Mouse (Mus musculus) frontal cortex, postnatal 10 days (tissue): ENCODE measurements around the gene Ap1s3.
A peak's percentile ranks its signal among the peaks of the same experiment; 100 is the strongest.

ENCODE experiments used
- DNase-seq, 2 experiments: peaks; one replicate each; pipeline ENCODE4 v3.0.0; 2022; ENCODE audit warnings: low spot score in 2 of 2, mixed read lengths in 1 of 2

Gene Ap1s3

DNA sequence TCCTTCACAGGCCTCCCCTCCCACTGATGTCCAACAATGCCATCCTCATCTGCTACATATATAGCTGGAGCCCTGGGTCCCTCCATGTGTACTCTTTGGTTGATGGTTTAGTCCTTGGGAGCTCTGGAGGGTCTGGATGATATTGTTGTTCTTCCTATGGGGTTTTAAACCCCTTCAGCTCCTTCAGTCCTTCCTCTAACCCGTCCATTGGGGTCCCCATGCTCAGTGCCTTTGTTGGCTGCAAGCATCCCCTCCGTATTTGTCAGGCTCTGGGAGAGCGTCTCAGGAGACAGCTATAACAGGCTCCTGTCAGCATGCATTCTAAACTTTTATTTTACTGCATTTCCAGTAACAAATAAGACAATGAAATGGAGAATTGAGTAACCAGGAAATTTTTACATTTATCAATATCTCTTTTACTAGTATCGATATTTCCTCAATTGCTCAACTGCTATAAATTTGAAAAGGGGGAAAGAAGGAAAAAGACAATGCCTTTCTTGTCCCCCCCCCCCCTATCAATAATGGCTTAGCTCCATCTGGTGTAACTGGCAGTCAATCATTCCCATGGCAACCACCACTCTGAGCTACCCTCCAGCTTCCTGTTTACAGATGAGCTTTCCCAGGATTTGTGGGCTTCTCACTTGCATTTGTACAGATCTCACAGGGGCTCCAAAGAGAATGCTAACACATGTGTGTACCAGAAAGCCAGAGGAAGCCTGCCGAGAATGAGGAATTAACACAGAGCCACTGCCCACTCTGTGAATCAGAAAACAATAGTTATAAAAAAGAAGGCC, 73.2 kb downstream of the Ap1s3 start:
- DNase-seq: no peak

DNA sequence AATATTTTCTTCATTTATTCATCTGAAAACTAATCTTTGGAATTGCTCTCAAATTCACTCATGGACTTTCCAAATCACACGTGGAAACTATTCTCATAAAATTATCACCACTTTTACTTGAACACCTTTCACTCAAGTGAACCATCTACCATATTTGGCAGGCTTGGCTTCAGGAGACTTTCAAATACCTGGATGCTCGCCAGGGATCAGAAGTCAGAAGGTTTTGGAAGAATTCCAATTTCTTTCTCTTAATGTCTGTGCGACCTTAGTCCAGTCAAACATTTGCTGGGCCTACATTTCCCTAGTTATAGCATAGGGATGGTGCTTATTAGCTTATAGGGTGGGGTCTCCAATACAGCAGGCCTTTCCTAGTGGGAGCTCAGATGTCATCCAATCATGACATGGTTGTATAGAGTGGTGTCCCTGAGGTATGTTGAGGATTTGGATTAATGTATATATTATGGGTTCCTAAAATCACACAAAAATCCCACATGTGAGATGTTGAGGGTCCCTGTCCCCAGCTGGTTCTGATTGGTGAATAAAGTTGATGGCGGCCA, 79.0 kb downstream of the Ap1s3 start:
- no peak for DNase-seq

DNA sequence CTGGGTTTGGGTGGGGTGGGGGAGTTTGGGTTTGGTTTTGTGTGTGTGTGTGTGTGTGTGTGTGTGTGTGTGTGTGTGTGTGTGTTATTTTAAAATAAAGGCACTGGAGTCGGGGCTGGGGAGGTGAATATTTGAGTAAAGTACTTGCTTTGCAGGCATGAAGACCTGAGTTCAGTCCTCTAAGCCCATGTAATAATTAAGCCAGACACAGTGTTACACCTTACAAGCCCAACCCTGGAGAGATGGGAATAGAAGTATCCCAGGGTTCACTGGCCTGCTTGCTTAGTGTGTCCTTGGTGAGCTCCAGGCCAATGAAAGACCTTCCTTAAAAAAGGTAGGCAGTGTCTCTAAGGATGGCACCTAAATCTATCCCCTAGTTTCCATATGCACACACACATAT, 80.7 kb downstream of the Ap1s3 start:
- no peak for DNase-seq

DNA sequence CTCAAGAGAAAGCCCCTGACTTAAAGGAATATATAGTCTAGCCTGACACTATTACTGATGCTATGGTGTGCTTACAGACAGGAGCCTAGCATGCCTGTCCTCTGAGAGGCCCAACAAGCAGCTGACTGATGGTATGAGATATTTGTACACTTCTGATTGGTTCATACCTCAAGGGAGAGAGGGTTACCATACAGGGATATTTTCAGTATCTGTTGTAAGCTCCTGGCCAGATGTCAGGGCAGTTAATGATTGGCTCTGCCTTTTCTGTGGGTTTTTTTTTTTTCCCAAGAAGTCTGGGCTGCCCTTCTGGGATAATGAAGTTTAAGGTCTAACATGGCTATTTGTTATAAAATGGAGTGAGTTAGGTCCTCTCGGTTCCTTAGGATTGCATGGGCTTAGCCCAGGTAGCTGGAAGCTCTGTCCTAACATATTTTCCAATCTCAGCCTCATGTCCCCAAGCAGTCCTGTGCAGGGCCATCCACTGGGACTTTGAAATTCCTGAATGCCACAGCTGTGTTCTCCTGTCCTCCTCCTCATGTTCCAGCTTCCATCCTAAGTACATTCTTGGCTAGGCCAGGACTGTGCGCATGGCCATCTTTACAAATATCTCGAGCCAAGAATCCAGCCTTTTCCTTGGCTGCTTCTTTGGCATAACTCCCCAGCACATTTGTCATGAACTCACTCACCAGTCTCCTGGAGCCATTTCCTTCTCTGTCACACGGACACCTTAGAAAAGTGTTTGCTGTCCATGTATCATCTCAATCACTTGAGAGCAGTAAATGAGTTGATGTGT, 81.6 kb downstream of the Ap1s3 start:
- DNase-seq: no peak

DNA sequence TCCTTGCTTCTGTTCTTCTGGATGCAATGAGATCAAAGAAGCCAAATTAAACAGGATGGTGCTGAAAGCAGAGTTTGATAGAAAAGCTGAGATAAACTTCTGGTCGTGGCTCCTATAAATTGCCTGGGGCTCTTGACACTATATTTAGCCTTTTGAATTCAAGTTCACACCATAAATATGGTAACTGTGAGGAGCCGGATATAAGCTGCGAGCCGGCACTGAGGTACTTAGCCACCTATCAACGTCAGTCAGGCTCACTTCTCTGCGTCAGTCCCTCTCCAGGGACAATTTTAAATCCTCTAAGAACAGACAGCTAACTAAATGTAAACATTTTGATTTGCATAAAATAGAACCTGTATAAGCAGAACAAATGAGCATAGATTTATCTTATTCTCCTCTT, 82.3 kb downstream of the Ap1s3 start:
- DNase-seq: no peak

DNA sequence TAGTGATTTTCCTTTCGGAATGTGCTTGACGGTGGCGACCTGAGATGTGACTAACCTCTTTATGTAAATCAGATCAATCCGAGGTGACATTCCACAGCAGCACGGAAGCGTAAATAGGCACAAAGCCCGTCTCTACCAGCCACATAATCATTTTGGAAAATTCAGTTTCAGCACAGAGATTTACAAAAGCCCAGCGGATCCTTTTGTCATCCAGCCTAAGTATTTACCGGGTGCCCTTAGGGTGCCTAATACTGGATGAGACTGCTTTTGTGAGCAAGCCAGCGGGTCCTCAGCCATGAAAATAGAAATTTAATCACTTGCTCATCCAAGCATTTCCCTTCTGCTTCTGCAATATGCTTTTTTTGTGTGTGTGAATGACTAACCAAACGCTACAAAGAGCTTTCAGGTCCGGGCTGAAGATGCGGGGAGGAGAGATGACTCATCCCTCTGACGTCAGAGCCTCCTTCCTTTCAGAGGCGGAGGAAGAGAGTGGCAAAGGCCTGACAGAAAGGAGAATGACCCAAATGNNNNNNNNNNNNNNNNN, 90.6 kb downstream of the Ap1s3 start:
- DNase-seq: peak; percentile 40 to 65

DNA sequence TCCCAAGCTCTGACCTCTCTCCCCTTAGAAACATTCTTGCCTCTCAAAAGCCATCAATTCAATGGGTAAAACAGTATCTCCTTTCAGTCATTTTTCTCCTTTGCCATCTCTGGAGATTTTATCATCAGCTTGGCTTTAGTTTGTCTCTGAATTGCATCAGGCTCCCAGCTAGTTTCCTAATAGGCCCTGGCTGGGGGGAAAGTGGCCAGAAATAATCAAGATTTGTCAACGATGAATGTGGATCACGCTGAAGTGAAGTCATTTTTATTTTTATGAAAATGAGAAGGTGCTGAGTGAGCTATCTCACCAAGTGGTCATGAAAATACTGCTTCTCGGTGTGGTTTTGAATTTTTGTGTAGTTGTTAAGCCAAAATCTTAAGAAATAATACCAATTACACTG, 94.4 kb downstream of the Ap1s3 start:
- DNase-seq: no peak

DNA sequence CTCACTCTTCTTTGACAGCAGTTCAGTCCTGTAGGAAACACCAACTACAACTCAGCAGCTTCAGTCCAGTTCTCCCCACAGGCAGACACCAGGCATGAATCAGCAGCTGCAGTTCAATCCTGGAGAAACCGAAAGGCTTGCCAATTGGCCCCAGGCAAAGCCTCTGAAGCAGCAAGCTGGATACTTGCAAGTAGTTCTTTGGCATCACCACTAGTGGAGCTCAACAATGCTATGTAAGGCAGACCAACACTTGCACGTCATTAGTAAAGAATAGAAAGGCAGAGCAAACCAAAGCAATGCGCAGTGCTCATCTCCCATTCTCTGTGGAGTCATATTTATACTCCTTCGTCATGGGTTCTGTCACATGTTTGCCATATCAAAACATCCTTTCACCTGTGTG, 99.9 kb downstream of the Ap1s3 start:
- DNase-seq: no peak

DNA sequence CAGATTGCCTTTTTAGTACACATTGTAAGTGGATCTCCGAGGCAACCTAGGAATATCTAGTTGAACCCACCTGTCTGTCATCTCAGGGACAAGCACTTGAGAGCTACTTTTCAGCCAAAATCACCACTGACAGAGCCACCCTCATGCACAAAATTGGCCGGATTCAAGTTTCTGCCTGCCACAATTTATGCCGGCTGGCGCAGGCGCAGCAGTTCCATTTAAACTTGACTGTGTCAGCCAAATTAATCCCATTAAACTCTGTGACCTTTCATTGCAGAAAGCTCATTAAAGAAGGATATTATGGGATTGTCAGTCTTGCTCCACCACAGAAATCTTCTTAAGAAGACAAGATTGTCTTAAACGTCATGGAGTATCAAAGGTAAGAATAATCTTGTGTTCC, 100.6 kb downstream of the Ap1s3 start:
- no peak for DNase-seq

DNA sequence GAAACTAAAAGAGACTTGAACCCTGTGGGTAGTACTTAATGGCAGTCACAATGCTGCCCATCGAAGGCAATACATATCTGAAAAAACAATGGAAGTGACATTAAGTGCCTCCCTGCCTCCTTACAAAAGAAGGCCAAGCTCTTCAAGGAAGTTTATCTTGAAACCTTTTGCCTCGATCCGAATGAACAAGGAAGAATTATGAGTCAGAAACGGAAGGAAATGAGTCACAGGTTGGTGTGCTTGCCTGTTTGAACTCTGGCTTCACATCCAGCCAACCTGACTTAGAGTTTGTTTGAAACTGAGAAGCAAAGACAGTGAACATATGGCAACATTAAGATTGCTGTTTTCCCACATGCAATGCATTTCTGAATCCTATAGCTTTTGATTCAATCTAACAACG, 110.6 kb downstream of the Ap1s3 start:
- DNase-seq: no peak
